Mouse (Mus musculus) MEL (cell line): ENCODE measurements around the gene Taf1a. TPM values are rescaled to one million over a fixed set of nuclear protein-coding genes. Genes with fewer than 3 reads are reported as not detected.
A peak's percentile ranks its signal among the peaks of the same experiment; 100 is the strongest.

Source experiments
- DNase-seq: peaks from one replicate; pipeline ENCODE4 v3.0.0; 2011; ENCODE audit warnings: low read depth, low spot score
- H3K27ac ChIP-seq: 2 replicates; pipeline ENCODE4 v1.5.1; 2012; ENCODE audit warnings: low read depth, mild to moderate bottlenecking, control low read depth, low read length, moderate library complexity; ENCODE audit not compliant: control insufficient read depth
- H3K27me3 ChIP-seq, 2 experiments: fragments of 150-350 bp in 1 of 2; sonication (generic) in 1 of 2; 2 replicates each; pipeline ENCODE4 v1.6.1; 2012; ENCODE audit warnings: low read length in 2 of 2, mild to moderate bottlenecking in 2 of 2, improper control_type of control experiment in 1 of 2, moderate library complexity in 1 of 2; ENCODE audit not compliant: insufficient read depth in 2 of 2, control insufficient read depth in 1 of 2
- H3K36me3 ChIP-seq, 2 experiments: 2 replicates each; pipeline ENCODE4 v1.6.1; 2012 to 2014; ENCODE audit warnings: low read length in 2 of 2, improper control_type of control experiment in 1 of 2, inconsistent platforms in 1 of 2, mild to moderate bottlenecking in 1 of 2; ENCODE audit not compliant: insufficient read depth in 2 of 2, control insufficient read depth in 1 of 2
- H3K4me1 ChIP-seq, 2 experiments: fragments of 150-350 bp in 1 of 2; sonication (generic) in 1 of 2; 2 replicates each; pipeline ENCODE4 v1.6.1; 2012; ENCODE audit warnings: low read length in 2 of 2, improper control_type of control experiment in 1 of 2, mild to moderate bottlenecking in 1 of 2; ENCODE audit not compliant: insufficient read depth in 2 of 2, control insufficient read depth in 1 of 2
- H3K4me3 ChIP-seq, 2 experiments: fragments of 150-350 bp in 1 of 2; sonication (generic) in 1 of 2; 2 replicates each; pipeline ENCODE4 v1.5.1; 2012; ENCODE audit warnings: low read depth in 2 of 2, low read length in 2 of 2, mild to moderate bottlenecking in 2 of 2, moderate library complexity in 2 of 2, control low read depth in 1 of 2, improper control_type of control experiment in 1 of 2; ENCODE audit not compliant: control insufficient read depth in 1 of 2, insufficient read depth in 1 of 2
- H3K79me2 ChIP-seq: 2 replicates; pipeline ENCODE4 v1.6.1; 2012; ENCODE audit warnings: mild to moderate bottlenecking, low read length, moderate library complexity; ENCODE audit not compliant: control insufficient read depth, poor library complexity, insufficient read depth
- H3K9ac ChIP-seq: 2 replicates; pipeline ENCODE4 v1.6.1; 2012; ENCODE audit warnings: low read depth, mild to moderate bottlenecking, control low read depth, low read length, moderate library complexity; ENCODE audit not compliant: control insufficient read depth, poor library complexity, severe bottlenecking
- H3K9me3 ChIP-seq: fragments of 150-350 bp; sonication (generic); replicated peaks from 2 replicates; pipeline ENCODE4 v1.6.1; 2012; ENCODE audit warnings: mild to moderate bottlenecking, low read length, improper control_type of control experiment, moderate library complexity; ENCODE audit not compliant: insufficient read depth
- BHLHE40 ChIP-seq: IDR thresholded peaks from 2 replicates; pipeline ENCODE4 v1.6.1; 2012; ENCODE audit warnings: low read depth, mild to moderate bottlenecking, inconsistent platforms, low read length, improper control_type of control experiment, borderline replicate concordance
- CHD1 ChIP-seq: IDR thresholded peaks from 2 replicates; pipeline ENCODE4 v1.6.1; 2012; ENCODE audit warnings: low read depth, mild to moderate bottlenecking, inconsistent platforms, low read length, improper control_type of control experiment
- CHD2 ChIP-seq: IDR thresholded peaks from 2 replicates; pipeline ENCODE4 v1.6.1; 2011; ENCODE audit warnings: low read length, improper control_type of control experiment
- CTCF ChIP-seq, 3 experiments: IDR thresholded peaks in 2 of 3; conservative IDR thresholded peaks in 1 of 3; 2 replicates each; pipeline ENCODE4 v1.5.1; 2011 to 2012; ENCODE audit warnings: low read length in 3 of 3, low read depth in 2 of 3, mild to moderate bottlenecking in 2 of 3, improper control_type of control experiment in 1 of 3, inconsistent platforms in 1 of 3, mixed read lengths in 1 of 3, moderate library complexity in 1 of 3; ENCODE audit not compliant: control insufficient read depth in 1 of 3, insufficient read depth in 1 of 3, poor library complexity in 1 of 3, severe bottlenecking in 1 of 3
- E2F4 ChIP-seq: IDR thresholded peaks from 2 replicates; pipeline ENCODE4 v1.6.1; 2011; ENCODE audit warnings: low read depth, low read length, improper control_type of control experiment, borderline replicate concordance
- ELF1 ChIP-seq: IDR thresholded peaks from 2 replicates; pipeline ENCODE4 v1.6.1; 2014; ENCODE audit warnings: low read depth, mild to moderate bottlenecking, inconsistent platforms, low read length, improper control_type of control experiment, moderate library complexity
- EP300 ChIP-seq, 2 experiments: IDR thresholded peaks; 2 replicates each; pipeline ENCODE4 v1.6.1; 2011; ENCODE audit warnings: improper control_type of control experiment in 2 of 2, low read length in 2 of 2, low read depth in 1 of 2, mild to moderate bottlenecking in 1 of 2
- GABPA ChIP-seq: IDR thresholded peaks from 2 replicates; pipeline ENCODE4 v1.6.1; 2012; ENCODE audit warnings: low read depth, mild to moderate bottlenecking, inconsistent platforms, low read length, improper control_type of control experiment, moderate library complexity
- GATA1 ChIP-seq: IDR thresholded peaks from 2 replicates; pipeline ENCODE4 v1.6.1; 2011; ENCODE audit warnings: low read depth, low read length, improper control_type of control experiment
- HCFC1 ChIP-seq: IDR thresholded peaks from 2 replicates; pipeline ENCODE4 v1.6.1; 2012; ENCODE audit warnings: low read depth, mild to moderate bottlenecking, inconsistent platforms, low read length, improper control_type of control experiment, moderate library complexity
- KAT2A ChIP-seq: conservative IDR thresholded peaks from 2 replicates; pipeline ENCODE4 v1.6.1; 2012; ENCODE audit warnings: low read depth, low read length, improper control_type of control experiment, inconsistent platforms
- MAFK ChIP-seq: IDR thresholded peaks from 2 replicates; pipeline ENCODE4 v1.6.1; 2011; ENCODE audit warnings: low read depth, mild to moderate bottlenecking, low read length, improper control_type of control experiment, borderline replicate concordance
- MAX ChIP-seq: IDR thresholded peaks from 2 replicates; pipeline ENCODE4 v1.6.1; 2011; ENCODE audit warnings: low read length, improper control_type of control experiment
- MAZ ChIP-seq: IDR thresholded peaks from 2 replicates; pipeline ENCODE4 v1.6.1; 2012; ENCODE audit warnings: low read depth, mild to moderate bottlenecking, inconsistent platforms, low read length, improper control_type of control experiment
- MEF2A ChIP-seq: IDR thresholded peaks from 2 replicates; pipeline ENCODE4 v1.6.1; 2014; ENCODE audit warnings: low read depth, mild to moderate bottlenecking, inconsistent platforms, low read length, improper control_type of control experiment; ENCODE audit not compliant: poor library complexity, insufficient replicate concordance, severe bottlenecking; ENCODE audit errors: extremely low read depth
- MYB ChIP-seq: IDR thresholded peaks from 2 replicates; pipeline ENCODE4 v1.6.1; 2011; ENCODE audit warnings: mild to moderate bottlenecking, low read depth, low read length, improper control_type of control experiment
- NELFE ChIP-seq: IDR thresholded peaks from 2 replicates; pipeline ENCODE4 v1.6.1; 2011; ENCODE audit warnings: low read depth, low read length, improper control_type of control experiment
- NRF1 ChIP-seq: IDR thresholded peaks from 2 replicates; pipeline ENCODE4 v1.6.1; 2014; ENCODE audit warnings: low read depth, mild to moderate bottlenecking, inconsistent platforms, low read length, improper control_type of control experiment, moderate library complexity; ENCODE audit not compliant: poor library complexity, insufficient read depth, severe bottlenecking
- POLR2A ChIP-seq, 2 experiments: IDR thresholded peaks; 2 replicates each; pipeline ENCODE4 v1.6.1; 2011 to 2012; ENCODE audit warnings: low read length in 2 of 2, mild to moderate bottlenecking in 2 of 2, control low read depth in 1 of 2, improper control_type of control experiment in 1 of 2, low read depth in 1 of 2, moderate library complexity in 1 of 2; ENCODE audit not compliant: control insufficient read depth in 1 of 2, insufficient read depth in 1 of 2, poor library complexity in 1 of 2
- POLR2AphosphoS2 ChIP-seq: IDR thresholded peaks from 2 replicates; pipeline ENCODE4 v1.6.1; 2011; ENCODE audit warnings: low read length, improper control_type of control experiment
- POLR2AphosphoS5 ChIP-seq: IDR thresholded peaks from 2 replicates; pipeline ENCODE4 v1.6.1; 2012; ENCODE audit warnings: low read depth, borderline replicate concordance, mild to moderate bottlenecking, inconsistent platforms, low read length, moderate library complexity, mixed read lengths
- RAD21 ChIP-seq: IDR thresholded peaks from 2 replicates; pipeline ENCODE4 v1.6.1; 2011; ENCODE audit warnings: mild to moderate bottlenecking, low read depth, low read length, improper control_type of control experiment
- RCOR1 ChIP-seq: IDR thresholded peaks from 2 replicates; pipeline ENCODE4 v1.6.1; 2012; ENCODE audit warnings: low read depth, mild to moderate bottlenecking, inconsistent platforms, low read length, improper control_type of control experiment
- SIN3A ChIP-seq: IDR thresholded peaks from 2 replicates; pipeline ENCODE4 v1.6.1; 2012; ENCODE audit warnings: low read length, improper control_type of control experiment, inconsistent platforms
- SMC3 ChIP-seq: IDR thresholded peaks from 2 replicates; pipeline ENCODE4 v1.6.1; 2011; ENCODE audit warnings: low read depth, low read length, improper control_type of control experiment
- TAL1 ChIP-seq: IDR thresholded peaks from 2 replicates; pipeline ENCODE4 v1.6.1; 2012; ENCODE audit warnings: mild to moderate bottlenecking, inconsistent platforms, low read length, moderate library complexity, mixed read lengths
- TBP ChIP-seq: IDR thresholded peaks from 2 replicates; pipeline ENCODE4 v1.8.0; 2011; ENCODE audit warnings: low read depth, low read length, improper control_type of control experiment
- TCF12 ChIP-seq: IDR thresholded peaks from 2 replicates; pipeline ENCODE4 v1.6.1; 2014; ENCODE audit warnings: low read depth, mild to moderate bottlenecking, inconsistent platforms, low read length, improper control_type of control experiment, moderate library complexity
- UBTF ChIP-seq: IDR thresholded peaks from 2 replicates; pipeline ENCODE4 v1.6.1; 2012; ENCODE audit warnings: low read depth, mild to moderate bottlenecking, inconsistent platforms, low read length, improper control_type of control experiment, moderate library complexity, borderline replicate concordance; ENCODE audit not compliant: insufficient read depth
- USF1 ChIP-seq: IDR thresholded peaks from 2 replicates; pipeline ENCODE4 v1.6.1; 2014; ENCODE audit warnings: low read depth, mild to moderate bottlenecking, inconsistent platforms, low read length, improper control_type of control experiment, moderate library complexity
- USF2 ChIP-seq, 2 experiments: IDR thresholded peaks; 2 replicates each; pipeline ENCODE4 v1.6.1; 2011 to 2012; ENCODE audit warnings: improper control_type of control experiment in 2 of 2, low read length in 2 of 2, borderline replicate concordance in 1 of 2, inconsistent platforms in 1 of 2, low read depth in 1 of 2, mild to moderate bottlenecking in 1 of 2; ENCODE audit not compliant: insufficient read depth in 1 of 2
- ZC3H11A ChIP-seq: IDR thresholded peaks from 2 replicates; pipeline ENCODE4 v1.6.1; 2012; ENCODE audit warnings: low read depth, mild to moderate bottlenecking, inconsistent platforms, low read length, improper control_type of control experiment
- ZKSCAN1 ChIP-seq: IDR thresholded peaks from 2 replicates; pipeline ENCODE4 v1.6.1; 2012; ENCODE audit warnings: low read depth, mild to moderate bottlenecking, inconsistent platforms, low read length, improper control_type of control experiment, moderate library complexity
- ZNF384 ChIP-seq: IDR thresholded peaks from 2 replicates; pipeline ENCODE4 v1.6.1; 2012; ENCODE audit warnings: low read depth, mild to moderate bottlenecking, inconsistent platforms, low read length, improper control_type of control experiment
- polyA plus RNA-seq, 2 experiments: library from polyadenylated mRNA; stranded (reverse) in 1 of 2; unstranded in 1 of 2; fragments of >175 nt in 1 of 2; fragments of >200 nt in 1 of 2; gene quantifications; 2 replicates each; pipeline versions ENCODE4 v1.2.1 to v1.2.4; 2012; ENCODE audit warnings: low replicate concordance in 2 of 2, low read depth in 1 of 2; ENCODE audit not compliant: insufficient read length in 2 of 2, insufficient read depth in 1 of 2, missing spikeins in 1 of 2
- total RNA-seq: library from RNA; depleted of rRNA; stranded (reverse); fragments of 300-350 nt; gene quantifications from 2 replicates; pipeline ENCODE4 v1.2.3, GENCODE M21; 2012; rRNA removed

Taf1a gene
- total RNA-seq: 15.5 and 21.5 TPM in 2 replicates
- 10 to 100 TPM in 1 of 2 experiments, not detected in 1; 23.8 TPM for polyA plus RNA-seq

DNA sequence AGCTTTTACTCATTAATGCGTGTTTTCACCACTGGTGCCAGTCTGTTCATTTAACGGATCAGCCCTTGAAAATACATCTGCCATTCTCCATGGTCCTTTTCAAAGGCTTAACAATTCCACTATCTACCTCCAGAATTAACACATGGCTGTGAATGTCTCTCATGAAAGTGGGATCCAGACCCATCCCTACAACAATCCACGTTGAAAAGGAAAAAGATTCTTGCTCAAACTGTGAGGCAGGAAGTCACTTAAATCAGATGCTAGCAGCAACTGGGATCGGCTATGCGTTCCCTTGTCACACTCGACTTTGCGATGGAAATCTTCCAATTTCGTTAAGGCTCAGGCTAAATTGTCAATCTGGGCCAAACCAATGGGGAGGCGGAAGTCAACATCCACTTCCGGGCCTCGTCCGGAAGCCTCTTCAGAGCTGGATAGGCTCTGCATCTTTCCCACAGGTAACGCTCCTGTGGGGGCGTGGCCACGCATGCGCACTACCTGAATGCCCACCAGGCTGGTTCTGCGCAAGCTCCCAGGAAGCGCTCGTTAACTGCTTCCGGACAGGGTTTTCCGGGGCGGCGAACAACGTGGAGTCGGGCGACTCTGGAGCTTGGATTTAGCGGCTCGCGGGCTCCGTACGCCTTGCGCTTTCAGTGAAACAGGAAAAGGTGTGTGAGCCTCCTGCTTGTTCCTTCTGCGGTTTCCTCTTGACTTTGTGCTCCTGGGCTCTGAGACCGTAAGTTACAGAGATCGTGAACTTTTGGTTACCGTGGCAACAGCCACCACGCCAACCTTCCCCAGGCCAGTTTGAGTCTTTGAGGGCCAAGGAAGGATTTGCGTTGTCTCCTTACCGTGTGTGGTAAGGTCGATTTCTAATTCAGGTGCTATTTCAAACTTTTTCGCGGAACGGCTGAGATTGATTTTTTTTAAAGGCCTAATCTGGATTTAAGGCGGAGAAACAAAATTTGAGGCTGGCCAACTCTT, at the start of gene Taf1a:
Gene Taf1a (plus strand): TSS at position 556 of the 981 bp plus-strand sequence.
- H3K9ac ChIP-seq: peak within 1 kb of the TSS; percentile 62
- peaks cover 0 to 15% of the 10 kb centered on the region in 2 experiments; a peak in 2 of 4 replicates for H3K36me3 ChIP-seq
- H3K27me3 ChIP-seq: peaks cover 0 to 3% of the 10 kb centered on the region in 2 experiments; a peak in 2 of 4 replicates
- peak; percentile 97 for DNase-seq
- peaks cover 4 to 7% of the 10 kb centered on the region in 2 experiments; a peak in 2 of 4 replicates for H3K4me1 ChIP-seq
- H3K27ac ChIP-seq: peak within 1 kb of the TSS; percentile 31
- H3K9me3 ChIP-seq: no peaks in the 10 kb centered on the region
- H3K79me2 ChIP-seq: peaks cover 18% of the 10 kb centered on the region
- peak within 1 kb of the TSS; percentile 79 to 85 for H3K4me3 ChIP-seq
- TF ChIP-seq POLR2AphosphoS2 (no peak), SIN3A (peak; percentile 99), MAFK (no peak), CTCF (IDR thresholded peaks at IDR 0.05 in 2 of 3, conservative IDR thresholded peaks at IDR 0.05 in 1 of 3; ENCODE audit: control insufficient read depth in 1 of 3, insufficient read depth in 1 of 3, low read depth in 2 of 3, low read length in 3 of 3, poor library complexity in 1 of 3, severe bottlenecking in 1 of 3) (no peak), HCFC1 (peak; percentile 96), RCOR1 (peak; percentile 64), RAD21 (no peak), KAT2A (peak; percentile 82), SMC3 (no peak), GATA1 (no peak), NELFE (peak; percentile 88), POLR2A (IDR thresholded peaks at IDR 0.05; ENCODE audit: control insufficient read depth in 1 of 2, insufficient read depth in 1 of 2, low read depth in 1 of 2, low read length in 2 of 2, poor library complexity in 1 of 2) (peak; percentile 73 to 82; a peak in 3 of 4 replicates), USF1 (peak; percentile 30; the same call in 1 of the 2 replicates), MEF2A (no peak), USF2 (IDR thresholded peaks at IDR 0.05; ENCODE audit: borderline replicate concordance in 1 of 2, insufficient read depth in 1 of 2, low read depth in 1 of 2, low read length in 2 of 2) (no peak), MAX (peak; percentile 94), POLR2AphosphoS5 (no peak), ZC3H11A (no peak), UBTF (no peak), BHLHE40 (no peak), TCF12 (peak; percentile 59), NRF1 (peak; percentile 99), CHD2 (no peak), E2F4 (no peak), GABPA (no peak), ELF1 (peak; percentile 97), EP300 (IDR thresholded peaks at IDR 0.05; ENCODE audit: low read depth in 1 of 2, low read length in 2 of 2) (peak in 1 of 2 experiments; percentile 34; a peak in 1 of 4 replicates), TAL1 (no peak), MYB (peak; percentile 78), TBP (peak; percentile 41; the same call in 1 of the 2 replicates), CHD1 (no peak), MAZ (peak; percentile 43; the same call in 1 of the 2 replicates), ZNF384 (no peak), ZKSCAN1 (no peak)
